Mouse (Mus musculus) stomach, postnatal 0 days (tissue): ENCODE data around the gene Mei1.

ENCODE experiments used
- CTCF ChIP-seq: IDR thresholded peaks from 2 replicates; pipeline ENCODE4 v1.5.1; 2016; ENCODE audit warnings: antibody characterized with exemption, low read depth, mild to moderate bottlenecking, moderate library complexity
- EP300 ChIP-seq: optimal IDR thresholded peaks from 2 replicates; pipeline ENCODE3; 2016; ENCODE audit warnings: antibody characterized with exemption

GRCm38 (mm10) chr15:82167201-82168168 lies 97.7 kb downstream of the Mei1 start:
- TF ChIP-seq CTCF, result no peak
- TF ChIP-seq EP300, result no peak
